Mouse (Mus musculus) testis, adult 2 months (tissue): ENCODE data around the gene H2-Ab1. TPM values are rescaled to one million over a fixed set of nuclear protein-coding genes. Genes with fewer than 3 reads are reported as not detected.

Source experiments
- H3K27ac ChIP-seq: fragments of 200-500 bp; 2 replicates; pipeline ENCODE4 v1.5.1; 2012; ENCODE audit warnings: low read depth, low read length; ENCODE audit not compliant: control insufficient read depth, insufficient read depth
- H3K27me3 ChIP-seq: fragments of 200-500 bp; 2 replicates; pipeline ENCODE4 v1.6.1; 2012; ENCODE audit warnings: mild to moderate bottlenecking, low read length, moderate library complexity; ENCODE audit not compliant: control insufficient read depth, insufficient read depth
- H3K36me3 ChIP-seq: fragments of 200-500 bp; 2 replicates; pipeline ENCODE4 v1.6.1; 2012; ENCODE audit warnings: mild to moderate bottlenecking, low read length; ENCODE audit not compliant: control insufficient read depth, insufficient read depth
- H3K4me1 ChIP-seq: fragments of 200-500 bp; 2 replicates; pipeline ENCODE4 v1.6.1; 2012; ENCODE audit warnings: low read length; ENCODE audit not compliant: control insufficient read depth, insufficient read depth
- H3K4me3 ChIP-seq: fragments of 200-500 bp; 2 replicates; pipeline ENCODE4 v1.5.1; 2012; ENCODE audit warnings: low read depth, mild to moderate bottlenecking, low read length, moderate library complexity, mixed read lengths; ENCODE audit not compliant: control insufficient read depth
- CTCF ChIP-seq: fragments of 200-500 bp; IDR thresholded peaks from 2 replicates; pipeline ENCODE4 v1.5.1; 2012; ENCODE audit warnings: low read depth, mild to moderate bottlenecking, inconsistent platforms, low read length, moderate library complexity; ENCODE audit not compliant: control insufficient read depth, insufficient read depth, insufficient replicate concordance
- POLR2A ChIP-seq: fragments of 200-500 bp; IDR thresholded peaks from 2 replicates; pipeline ENCODE4 v1.6.1; 2012; ENCODE audit warnings: low read depth, mild to moderate bottlenecking, inconsistent platforms, low read length, moderate library complexity; ENCODE audit not compliant: control insufficient read depth
- polyA plus RNA-seq: library from polyadenylated mRNA; depleted of rRNA; stranded (reverse); fragments of >200 nt; gene quantifications from 2 replicates; pipeline ENCODE4 v1.2.3, GENCODE M21; 2012

The H2-Ab1 gene
- polyA plus RNA-seq, 1 experiment = 31.1 TPM

DNA sequence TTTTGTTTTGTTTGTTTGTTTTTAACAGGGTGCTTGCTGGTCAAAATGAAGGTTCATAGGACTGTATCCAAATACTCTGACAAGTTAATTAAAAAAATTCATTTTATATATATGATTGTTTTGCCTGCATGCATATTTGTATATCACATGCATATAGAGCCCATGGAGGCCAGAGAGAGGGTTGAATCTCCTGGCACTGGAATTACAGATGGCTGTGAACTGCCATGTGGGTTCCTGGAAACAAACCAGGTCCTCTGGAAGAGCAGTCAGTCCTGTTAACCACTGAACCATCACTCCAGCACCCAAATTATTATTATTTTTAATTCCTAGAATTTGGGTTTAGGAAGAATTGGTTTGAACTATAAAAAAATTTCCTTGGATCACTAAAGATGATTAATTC, 37.8 kb downstream of the H2-Ab1 start:
- H3K4me3 ChIP-seq = no peak overlapping the region
- no peak overlapping the region for H3K27ac ChIP-seq
- no peaks in the 10 kb centered on the region for H3K27me3 ChIP-seq
- no peaks in the 10 kb centered on the region for H3K36me3 ChIP-seq
- H3K4me1 ChIP-seq = peaks cover 6% of the 10 kb centered on the region
- TF ChIP-seq CTCF (no peak), POLR2A (no peak)

GRCm38 (mm10) chr17:34295891-34296794, 38.7 kb downstream of the H2-Ab1 start:
- H3K27ac ChIP-seq = no peak overlapping the region
- no peaks in the 10 kb centered on the region for H3K27me3 ChIP-seq
- no peak overlapping the region for H3K4me3 ChIP-seq
- TF ChIP-seq POLR2A (no peak), CTCF (no peak)
- H3K36me3 ChIP-seq = no peaks in the 10 kb centered on the region
- peaks cover 6% of the 10 kb centered on the region for H3K4me1 ChIP-seq

DNA sequence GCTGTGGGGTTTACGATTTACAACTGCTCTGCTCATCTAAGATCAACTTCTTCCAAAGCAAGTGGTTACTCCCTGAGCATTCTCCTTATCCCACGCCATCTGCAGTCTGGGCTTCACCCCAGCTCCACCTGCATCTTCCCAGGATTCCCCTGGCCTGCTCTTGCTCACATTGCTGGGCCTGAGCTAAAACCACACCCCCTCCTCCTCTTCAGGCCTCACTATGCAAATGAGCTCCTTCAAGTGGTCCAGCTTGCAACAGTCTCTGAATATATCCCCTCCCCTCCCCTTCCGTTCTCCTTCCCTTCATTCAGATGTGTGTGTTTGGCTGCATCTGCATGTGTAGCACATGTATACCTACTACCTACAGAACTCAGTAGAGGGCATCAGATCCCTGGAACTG, 41.9 kb downstream of the H2-Ab1 start:
- Histone ChIP-seq H3K36me3 (no peaks in the 10 kb centered on the region), H3K27me3 (no peaks in the 10 kb centered on the region), H3K4me1 (peaks cover 3% of the 10 kb centered on the region), H3K4me3 (no peak overlapping the region), H3K27ac (no peak overlapping the region)
- no peak for TF ChIP-seq CTCF
- TF ChIP-seq POLR2A = no peak

DNA sequence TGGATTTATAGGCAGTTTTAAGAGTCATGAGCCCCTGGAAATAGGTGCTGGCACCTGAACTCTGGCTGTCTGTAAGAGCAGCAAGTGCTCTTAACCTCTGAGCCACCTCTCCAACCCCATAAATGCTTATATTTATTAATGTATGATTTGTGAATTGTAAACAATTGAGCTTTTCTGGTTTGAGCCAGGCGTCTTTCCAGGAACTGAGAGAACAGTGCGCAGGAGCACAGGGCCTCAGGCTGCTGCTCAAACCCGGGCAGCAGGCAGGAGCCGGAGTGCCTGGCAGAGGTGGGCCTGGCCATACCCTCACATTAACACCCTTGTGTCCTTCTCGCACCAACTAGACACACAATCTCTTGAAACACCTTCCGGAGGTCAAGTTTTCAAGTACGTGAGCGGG, 42.6 kb downstream of the H2-Ab1 start:
- Histone ChIP-seq H3K4me1 (peaks cover 3% of the 10 kb centered on the region), H3K27ac (no peak overlapping the region), H3K27me3 (no peaks in the 10 kb centered on the region), H3K36me3 (no peaks in the 10 kb centered on the region), H3K4me3 (no peak overlapping the region)
- no peak for TF ChIP-seq POLR2A
- TF ChIP-seq CTCF = no peak

GRCm38 (mm10) chr17:34300691-34301566, 43.4 kb downstream of the H2-Ab1 start:
- H3K27ac ChIP-seq = no peak overlapping the region
- no peaks in the 10 kb centered on the region for H3K36me3 ChIP-seq
- TF ChIP-seq CTCF (no peak), POLR2A (no peak)
- peaks cover 2% of the 10 kb centered on the region for H3K4me1 ChIP-seq
- no peak overlapping the region for H3K4me3 ChIP-seq
- H3K27me3 ChIP-seq = no peaks in the 10 kb centered on the region

- TF ChIP-seq CTCF (no peak), POLR2A (no peak)
- no peak overlapping the region for H3K4me3 ChIP-seq
- no peaks in the 10 kb centered on the region for H3K27me3 ChIP-seq
- H3K36me3 ChIP-seq = no peaks in the 10 kb centered on the region
- H3K27ac ChIP-seq = no peak overlapping the region
- H3K4me1 ChIP-seq = no peaks in the 10 kb centered on the region; the same call in none of the 2 replicates
These were observed 44.2 kb downstream of the H2-Ab1 start for GRCm38 (mm10) chr17:34301670-34302190.

GRCm38 (mm10) chr17:34303789-34304188, 46.3 kb downstream of the H2-Ab1 start:
- TF ChIP-seq POLR2A (no peak), CTCF (no peak)

More at GRCm38 (mm10) chr17:34303789-34304188, 46.3 kb downstream of the H2-Ab1 start:
- H3K4me3 ChIP-seq = no peak overlapping the region
- no peaks in the 10 kb centered on the region for H3K36me3 ChIP-seq
- no peaks in the 10 kb centered on the region for H3K27me3 ChIP-seq
- H3K27ac ChIP-seq = no peak overlapping the region
- no peaks in the 10 kb centered on the region; the same call in none of the 2 replicates for H3K4me1 ChIP-seq
